Mouse (Mus musculus): Measurements from ENCODE around the gene Grik5.

DNA sequence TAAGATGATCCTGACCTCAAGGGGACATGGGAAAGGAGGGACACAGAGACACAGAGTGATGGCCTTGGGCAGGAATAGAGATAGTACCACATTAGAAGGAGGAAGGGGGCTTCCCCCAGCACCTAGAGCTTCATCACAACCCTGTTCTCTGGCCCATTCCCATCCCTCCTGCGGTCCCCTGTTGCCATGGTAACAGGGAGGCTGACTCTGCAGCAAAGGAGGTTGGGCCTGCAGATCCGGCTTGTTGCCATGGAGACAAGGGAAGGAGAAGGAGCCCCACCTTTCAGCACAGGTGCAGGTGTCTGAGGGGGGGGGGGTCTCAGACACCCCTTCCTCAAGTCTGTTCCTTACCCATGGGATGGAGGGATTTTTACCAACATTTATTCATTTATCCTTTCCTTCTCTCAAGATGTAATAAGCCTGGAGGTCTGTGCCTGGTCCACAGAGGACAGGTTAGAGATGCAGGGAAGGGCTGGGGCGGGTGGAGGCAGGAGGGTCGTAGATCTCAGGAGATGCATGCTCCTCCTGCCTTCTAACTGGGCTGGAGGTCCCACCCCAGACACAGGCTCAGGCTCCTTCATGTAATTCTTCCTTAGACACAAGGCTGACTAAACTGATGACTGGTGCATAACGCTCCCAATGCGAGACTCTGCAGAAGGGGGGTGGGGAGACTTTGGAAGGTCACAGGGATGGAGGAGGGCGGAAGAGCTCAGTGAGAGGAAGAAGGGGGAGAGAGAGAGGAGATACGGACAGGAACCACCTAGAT, 64.4 kb downstream of the Grik5 start:
- TF ChIP-seq GATA1 (IDR thresholded peaks at IDR 0.05; ENCODE audit: low read length), result no peak
- TF ChIP-seq TAL1 (IDR thresholded peaks at IDR 0.05; ENCODE audit: low read length), result no peak

Data from erythroblast, embryonic 14.5 days (primary cell).